In genomic region chr6:94601101-94601500, GRCm38 (mm10) we compare ENCODE assay signal across 14 mouse cellular contexts.
DNase-seq lines count a peak whose midpoint lies in the region; ATAC-seq and TF ChIP-seq lines count a peak whose summit lies in the region.
"Had no signal": no experiment of that assay in that cellular context is flagged by ENCODE, and none has a peak within 500 bp of the region (broad histone marks: within the 10 kb centered on the region; RNA-seq: fewer than 3 reads in every experiment).

No protein-coding gene starts in this region.

- H3K79me2 ChIP-seq in heart, adult 2 months (replicated peaks; ENCODE audit: control insufficient read depth, insufficient read depth, low read length) = no peaks in the 10 kb centered on the region

- H3K9ac ChIP-seq in heart, adult 2 months (ENCODE audit: low read depth, low read length) = no peak overlapping the region
- H3K9ac ChIP-seq in kidney, embryonic 16.5 days (replicated peaks; ENCODE audit: low read length) = 0 out of 2 replicates have a peak overlapping the region, but pooled peaks have one; percentile 10
- H3K9ac ChIP-seq: hindbrain, embryonic 15.5 days; liver, embryonic 15.5 days; neural tube, embryonic 15.5 days had no signal

- DNase-seq in heart, adult 2 months = peak; percentile 60 to 83
- DNase-seq in heart, postnatal 4 days = no peak
- DNase-seq in adipocyte (ENCODE audit: low spot score) = peak; percentile 91
- peak; percentile 57 to 81 for DNase-seq in adrenal gland, postnatal 36 days
- no peak for DNase-seq in layer of hippocampus, adult 11-12 months (ENCODE audit: low spot score)
- no peak for DNase-seq in frontal cortex, adult 2 months (ENCODE audit: extremely low spot score in 1 of 2, low spot score in 1 of 2)
- no peak for DNase-seq in frontal cortex, postnatal 36 days (ENCODE audit: low spot score in 2 of 2)
- DNase-seq: midbrain, embryonic 14.5 days; right cerebral cortex, postnatal 25 days had no signal

- TF ChIP-seq POLR2A in heart, adult 2 months (IDR thresholded peaks at IDR 0.05; ENCODE audit: insufficient read depth, low read depth, low read length) = no peak

- no peak for ATAC-seq in kidney, embryonic 16.5 days (ENCODE audit: low FRiP score, low TSS enrichment)
- ATAC-seq: forebrain, embryonic 16.5 days had no signal

- 50% methylated on average over 5 of the region's 5 CpGs for WGBS in heart, adult 2 months
- WGBS in kidney, embryonic 16.5 days = 66% methylated on average over 5 of the region's 5 CpGs

- H3K4me3 ChIP-seq in heart, adult 2 months = no peak overlapping the region
- no peak overlapping the region for H3K4me3 ChIP-seq in kidney, embryonic 16.5 days (ENCODE audit: low read length)
- H3K4me3 ChIP-seq: hindbrain, embryonic 15.5 days; liver, embryonic 15.5 days; neural tube, embryonic 15.5 days had no signal

- TF ChIP-seq CTCF in heart, adult 2 months (IDR thresholded peaks at IDR 0.05) = peak; percentile 46

- H3K4me2 ChIP-seq in kidney, embryonic 16.5 days (replicated peaks; ENCODE audit: low read depth, low read length) = no peak overlapping the region
- H3K4me2 ChIP-seq: hindbrain, embryonic 15.5 days; liver, embryonic 15.5 days; neural tube, embryonic 15.5 days had no signal

- H3K27ac ChIP-seq in heart, adult 2 months = peak overlapping the region; percentile 77
- 0 out of 2 replicates have a peak overlapping the region, but pooled peaks have one; percentile 11 for H3K27ac ChIP-seq in kidney, embryonic 16.5 days (ENCODE audit: low read length)
- H3K27ac ChIP-seq: hindbrain, embryonic 15.5 days; liver, embryonic 15.5 days; neural tube, embryonic 15.5 days had no signal

- H3K36me3 ChIP-seq in heart, adult 2 months (ENCODE audit: control insufficient read depth, insufficient read depth, low read length) = no peaks in the 10 kb centered on the region
- peaks cover 7% of the 10 kb centered on the region for H3K36me3 ChIP-seq in kidney, embryonic 16.5 days (ENCODE audit: insufficient read depth, low read length)
- H3K36me3 ChIP-seq: hindbrain, embryonic 15.5 days had no signal

- peak; percentile 98 for TF ChIP-seq EP300 in heart, adult 2 months (IDR thresholded peaks at IDR 0.05; ENCODE audit: insufficient read depth, low read depth, low read length)

- H3K27me3 ChIP-seq in heart, adult 2 months (ENCODE audit: control insufficient read depth, insufficient read depth, low read length) = no peaks in the 10 kb centered on the region
- no peaks in the 10 kb centered on the region for H3K27me3 ChIP-seq in kidney, embryonic 16.5 days (ENCODE audit: insufficient read depth, low read length)
- H3K27me3 ChIP-seq: hindbrain, embryonic 15.5 days; liver, embryonic 15.5 days; neural tube, embryonic 15.5 days had no signal

- intact Hi-C loops in heart, adult 2 months (cut with DNase I) = loop anchor here (5.0 kb wide), 1 partner anchor 59 kb away; no protein-coding TSS in a partner anchor

- no peaks in the 10 kb centered on the region for H3K9me3 ChIP-seq in kidney, embryonic 16.5 days (ENCODE audit: low read length)
- H3K9me3 ChIP-seq: hindbrain, embryonic 15.5 days; liver, embryonic 15.5 days; neural tube, embryonic 15.5 days had no signal

- H3K4me1 ChIP-seq in heart, adult 2 months (ENCODE audit: control insufficient read depth, insufficient read depth, low read length) = peaks cover 8% of the 10 kb centered on the region; the same call in 1 of the 2 replicates
- peaks cover 36% of the 10 kb centered on the region for H3K4me1 ChIP-seq in kidney, embryonic 16.5 days (ENCODE audit: insufficient read depth, low read length)
- H3K4me1 ChIP-seq: liver, embryonic 15.5 days had no signal

Comparison
In these comparisons a context has a peak if more than half of its experiments do, and no peak if none do; other contexts are left out.
1. DNase-seq: peak in heart, adult 2 months (2 of 2), adipocyte (single experiment) and adrenal gland, postnatal 36 days (2 of 2); none in heart, postnatal 4 days (single experiment), layer of hippocampus, adult 11-12 months (single experiment), frontal cortex, adult 2 months (0 of 2) and frontal cortex, postnatal 36 days (0 of 2).